Mouse (Mus musculus) kidney, adult 2 months (tissue): ENCODE results near the gene Eif4e1b.

Experiments
- CTCF ChIP-seq: fragments of 200-500 bp; conservative IDR thresholded peaks from 2 replicates; pipeline ENCODE4 v1.5.1; 2011; ENCODE audit warnings: low read depth, mild to moderate bottlenecking, control low read depth, low read length, moderate library complexity, mixed read lengths; ENCODE audit not compliant: insufficient read depth, insufficient read length
- POLR2A ChIP-seq: fragments of 200-500 bp; IDR thresholded peaks from one replicate; pipeline ENCODE4 v1.6.1; 2011; ENCODE audit warnings: low read depth, low read length, control low read depth

DNA sequence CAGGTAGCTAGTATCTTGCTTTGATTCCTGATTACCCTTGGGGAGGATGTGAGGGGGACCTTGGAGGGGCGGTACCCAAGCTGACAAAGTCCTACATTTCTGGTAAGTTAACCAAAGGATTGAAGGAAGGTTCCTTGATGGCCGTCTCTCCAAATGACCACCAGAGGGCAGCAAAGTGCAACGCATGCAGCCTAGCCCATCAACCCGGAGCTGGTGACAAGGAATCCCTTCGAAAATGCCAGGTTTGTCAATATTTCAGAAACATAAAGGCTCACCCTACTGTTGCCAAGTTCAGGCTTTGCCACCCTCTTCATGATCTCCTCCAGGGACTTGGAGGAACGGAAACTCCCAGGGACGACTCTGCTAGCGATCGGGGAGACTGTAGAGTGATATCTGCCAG, 15.9 kb downstream of the Eif4e1b start:
- TF ChIP-seq CTCF (peak; percentile 94), POLR2A (no peak)
